ENCODE assay signal across 10 mouse cellular contexts in genomic region chr2:181623401-181623800, GRCm38 (mm10). TPM values are rescaled to one million over a fixed set of nuclear protein-coding genes. Genes with fewer than 3 reads are reported as not detected.
DNase-seq lines count a peak whose midpoint lies in the region; ATAC-seq and TF ChIP-seq lines count a peak whose summit lies in the region.
"Had no signal": no experiment of that assay in that cellular context is flagged by ENCODE, and none has a peak within 500 bp of the region (broad histone marks: within the 10 kb centered on the region; RNA-seq: fewer than 3 reads in every experiment).

No protein-coding gene starts in this region.

- no peaks in the 10 kb centered on the region for H3K27me3 ChIP-seq in hindbrain, postnatal 0 days (ENCODE audit: insufficient read depth, low read length)
- no peaks in the 10 kb centered on the region for H3K27me3 ChIP-seq in hindbrain, embryonic 14.5 days (ENCODE audit: control insufficient read depth, insufficient read depth, low read length)
- no peaks in the 10 kb centered on the region for H3K27me3 ChIP-seq in embryonic facial prominence, embryonic 14.5 days (replicated peaks; ENCODE audit: control insufficient read depth, insufficient read depth, low read length)
- no peaks in the 10 kb centered on the region for H3K27me3 ChIP-seq in forebrain, embryonic 15.5 days
- H3K27me3 ChIP-seq: limb, embryonic 15.5 days had no signal

- ATAC-seq in hindbrain, postnatal 0 days, result no peak
- no peak for ATAC-seq in hindbrain, embryonic 14.5 days (ENCODE audit: low FRiP score)
- ATAC-seq in embryonic facial prominence, embryonic 14.5 days (ENCODE audit: low read depth), result no peak
- ATAC-seq in forebrain, embryonic 15.5 days (replicated peaks), result no peak
- ATAC-seq in cerebellum, adult (ENCODE audit: insufficient number of reproducible peaks, low FRiP score, low TSS enrichment), result no peak

- H3K9me3 ChIP-seq in hindbrain, postnatal 0 days (ENCODE audit: low read length), result no peaks in the 10 kb centered on the region
- no peaks in the 10 kb centered on the region for H3K9me3 ChIP-seq in hindbrain, embryonic 14.5 days (ENCODE audit: control insufficient read depth, low read length)
- no peaks in the 10 kb centered on the region for H3K9me3 ChIP-seq in embryonic facial prominence, embryonic 14.5 days (ENCODE audit: control insufficient read depth, low read length)
- no peaks in the 10 kb centered on the region for H3K9me3 ChIP-seq in forebrain, embryonic 15.5 days
- H3K9me3 ChIP-seq: limb, embryonic 15.5 days had no signal

- H3K27ac ChIP-seq in hindbrain, postnatal 0 days, result no peak overlapping the region
- no peak overlapping the region for H3K27ac ChIP-seq in hindbrain, embryonic 14.5 days
- H3K27ac ChIP-seq in embryonic facial prominence, embryonic 14.5 days (replicated peaks; ENCODE audit: low read depth, low read length), result no peak overlapping the region
- no peak overlapping the region for H3K27ac ChIP-seq in forebrain, embryonic 15.5 days (replicated peaks)
- H3K27ac ChIP-seq: limb, embryonic 15.5 days had no signal

- peak; percentile 65 for TF ChIP-seq CTCF in hindbrain, postnatal 0 days (IDR thresholded peaks at IDR 0.05; ENCODE audit: low read depth)

- H3K36me3 ChIP-seq in hindbrain, postnatal 0 days (ENCODE audit: insufficient read depth, low read length), result peaks cover 22% of the 10 kb centered on the region
- peaks cover 85% of the 10 kb centered on the region for H3K36me3 ChIP-seq in hindbrain, embryonic 14.5 days (replicated peaks; ENCODE audit: control insufficient read depth, insufficient read depth)
- peaks cover 68% of the 10 kb centered on the region for H3K36me3 ChIP-seq in embryonic facial prominence, embryonic 14.5 days (ENCODE audit: control insufficient read depth, insufficient read depth, low read length)
- peaks cover 56% of the 10 kb centered on the region for H3K36me3 ChIP-seq in forebrain, embryonic 15.5 days

- H3K9ac ChIP-seq in hindbrain, postnatal 0 days (replicated peaks; ENCODE audit: low read length), result no peak overlapping the region
- no peak overlapping the region for H3K9ac ChIP-seq in hindbrain, embryonic 14.5 days
- H3K9ac ChIP-seq in embryonic facial prominence, embryonic 14.5 days (ENCODE audit: low read depth, low read length), result no peak overlapping the region
- H3K9ac ChIP-seq in forebrain, embryonic 15.5 days (replicated peaks), result no peak overlapping the region
- H3K9ac ChIP-seq: limb, embryonic 15.5 days had no signal

- no peak overlapping the region for H3K4me2 ChIP-seq in hindbrain, postnatal 0 days (ENCODE audit: low read depth, low read length)
- no peak overlapping the region for H3K4me2 ChIP-seq in hindbrain, embryonic 14.5 days (replicated peaks)
- H3K4me2 ChIP-seq in embryonic facial prominence, embryonic 14.5 days (ENCODE audit: low read depth, low read length), result no peak overlapping the region
- H3K4me2 ChIP-seq in forebrain, embryonic 15.5 days (replicated peaks), result no peak overlapping the region
- H3K4me2 ChIP-seq: limb, embryonic 15.5 days had no signal

- peak; percentile 52 for DNase-seq in hindbrain, postnatal 0 days (ENCODE audit: low spot score)
- no peak for DNase-seq in hindbrain, embryonic 14.5 days (ENCODE audit: low spot score)
- peak; percentile 18 for DNase-seq in right cerebral cortex, postnatal 4 days
- DNase-seq in right cerebral cortex, postnatal 36 days (ENCODE audit: low spot score in 2 of 2), result no peak
- peak; percentile 12 for DNase-seq in embryonic facial prominence, embryonic 14.5 days (ENCODE audit: low spot score)
- peak; percentile 30 for DNase-seq in retina, postnatal 1 day

- H3K4me1 ChIP-seq in hindbrain, postnatal 0 days (ENCODE audit: insufficient read depth, low read length), result no peaks in the 10 kb centered on the region
- no peaks in the 10 kb centered on the region for H3K4me1 ChIP-seq in hindbrain, embryonic 14.5 days (replicated peaks; ENCODE audit: control insufficient read depth, insufficient read depth, low read length)
- no peaks in the 10 kb centered on the region for H3K4me1 ChIP-seq in embryonic facial prominence, embryonic 14.5 days (ENCODE audit: control insufficient read depth, insufficient read depth, low read length)
- H3K4me1 ChIP-seq in forebrain, embryonic 15.5 days, result no peaks in the 10 kb centered on the region
- H3K4me1 ChIP-seq: limb, embryonic 15.5 days had no signal

- H3K4me3 ChIP-seq in hindbrain, postnatal 0 days (ENCODE audit: low read length), result no peak overlapping the region
- no peak overlapping the region for H3K4me3 ChIP-seq in hindbrain, embryonic 14.5 days (replicated peaks; ENCODE audit: low read length)
- no peak overlapping the region for H3K4me3 ChIP-seq in embryonic facial prominence, embryonic 14.5 days (ENCODE audit: low read depth, low read length)
- no peak overlapping the region for H3K4me3 ChIP-seq in forebrain, embryonic 15.5 days
- H3K4me3 ChIP-seq: limb, embryonic 15.5 days had no signal

RNA-seq across cellular contexts. Expression of gene Samd10, which starts 24.4 kb away (rescaled TPM):
- total RNA-seq in hindbrain, postnatal 0 days (2014; rRNA removed), result 110 and 144 TPM in 2 replicates
- polyA plus RNA-seq in hindbrain, postnatal 0 days (2015; fragmentation: Nextera tagmentation; extraction: Ambion mirVana), result 124 and 138 TPM in 2 replicates
- polyA plus RNA-seq in hindbrain, embryonic 14.5 days (2014; fragmentation: Nextera tagmentation; extraction: Ambion mirVana), result 192 and 211 TPM in 2 replicates
- 13.1 and 13.2 TPM in 2 replicates for polyA plus RNA-seq in embryonic facial prominence, embryonic 14.5 days (2014; fragmentation: Nextera tagmentation; extraction: Ambion mirVana)
- polyA plus RNA-seq in forebrain, embryonic 15.5 days (2015; fragmentation: Nextera tagmentation; extraction: Ambion mirVana), result 110 and 112 TPM in 2 replicates

RNA-seq across cellular contexts. Expression of gene Zfp512b, which starts 30.8 kb away (rescaled TPM):
- 66.2 and 75.8 TPM in 2 replicates for total RNA-seq in hindbrain, postnatal 0 days (2014; rRNA removed)
- polyA plus RNA-seq in hindbrain, postnatal 0 days (2015; fragmentation: Nextera tagmentation; extraction: Ambion mirVana), result 70.3 and 74.6 TPM in 2 replicates
- 68.3 and 86.2 TPM in 2 replicates for polyA plus RNA-seq in hindbrain, embryonic 14.5 days (2014; fragmentation: Nextera tagmentation; extraction: Ambion mirVana)
- 42.0 and 46.5 TPM in 2 replicates for polyA plus RNA-seq in embryonic facial prominence, embryonic 14.5 days (2014; fragmentation: Nextera tagmentation; extraction: Ambion mirVana)
- 76.5 and 83.7 TPM in 2 replicates for polyA plus RNA-seq in forebrain, embryonic 15.5 days (2015; fragmentation: Nextera tagmentation; extraction: Ambion mirVana)

RNA-seq across cellular contexts. Expression of gene Prpf6, which starts 31.7 kb away (rescaled TPM):
- 29.9 and 32.3 TPM in 2 replicates for total RNA-seq in hindbrain, postnatal 0 days (2014; rRNA removed)
- 39.8 and 42.4 TPM in 2 replicates for polyA plus RNA-seq in hindbrain, postnatal 0 days (2015; fragmentation: Nextera tagmentation; extraction: Ambion mirVana)
- 53.9 and 58.2 TPM in 2 replicates for polyA plus RNA-seq in hindbrain, embryonic 14.5 days (2014; fragmentation: Nextera tagmentation; extraction: Ambion mirVana)
- 57.4 and 61.7 TPM in 2 replicates for polyA plus RNA-seq in embryonic facial prominence, embryonic 14.5 days (2014; fragmentation: Nextera tagmentation; extraction: Ambion mirVana)
- 72.1 and 75.4 TPM in 2 replicates for polyA plus RNA-seq in forebrain, embryonic 15.5 days (2015; fragmentation: Nextera tagmentation; extraction: Ambion mirVana)

RNA-seq across cellular contexts. Expression of gene Gm29797, which starts 33.4 kb away (rescaled TPM):
- total RNA-seq in hindbrain, postnatal 0 days (2014; rRNA removed), result not detected in 2 replicates
- polyA plus RNA-seq in hindbrain, postnatal 0 days (2015; fragmentation: Nextera tagmentation; extraction: Ambion mirVana), result not detected in 2 replicates
- polyA plus RNA-seq in hindbrain, embryonic 14.5 days (2014; fragmentation: Nextera tagmentation; extraction: Ambion mirVana), result 0.27 TPM in 1 of 2 replicates, not detected in the other
- polyA plus RNA-seq in embryonic facial prominence, embryonic 14.5 days (2014; fragmentation: Nextera tagmentation; extraction: Ambion mirVana), result 0.47 TPM in 1 of 2 replicates, not detected in the other
- 0.26 TPM in 1 of 2 replicates, not detected in the other for polyA plus RNA-seq in forebrain, embryonic 15.5 days (2015; fragmentation: Nextera tagmentation; extraction: Ambion mirVana)
- polyA plus RNA-seq: gonadal fat pad, adult 2 months; limb, embryonic 15.5 days had no signal

RNA-seq across cellular contexts. Expression of gene Uckl1, which starts 38.7 kb away (rescaled TPM):
- total RNA-seq in hindbrain, postnatal 0 days (2014; rRNA removed), result 49.9 and 58.2 TPM in 2 replicates
- polyA plus RNA-seq in hindbrain, postnatal 0 days (2015; fragmentation: Nextera tagmentation; extraction: Ambion mirVana), result 36.5 and 38.1 TPM in 2 replicates
- polyA plus RNA-seq in hindbrain, embryonic 14.5 days (2014; fragmentation: Nextera tagmentation; extraction: Ambion mirVana), result 57.2 and 60.7 TPM in 2 replicates
- polyA plus RNA-seq in embryonic facial prominence, embryonic 14.5 days (2014; fragmentation: Nextera tagmentation; extraction: Ambion mirVana), result 45.2 and 49.3 TPM in 2 replicates
- polyA plus RNA-seq in forebrain, embryonic 15.5 days (2015; fragmentation: Nextera tagmentation; extraction: Ambion mirVana), result 61.0 and 63.8 TPM in 2 replicates

Comparison
In these comparisons a context has a peak if more than half of its experiments do, and no peak if none do; other contexts are left out.
1. DNase-seq: peak in hindbrain, postnatal 0 days (single experiment), right cerebral cortex, postnatal 4 days (single experiment), embryonic facial prominence, embryonic 14.5 days (single experiment) and retina, postnatal 1 day (single experiment); none in hindbrain, embryonic 14.5 days (single experiment) and right cerebral cortex, postnatal 36 days (0 of 2).